Mouse (Mus musculus): ENCODE measurements around the gene St6galnac5. TPM values are rescaled to one million over a fixed set of nuclear protein-coding genes. Genes with fewer than 3 reads are reported as not detected.

St6galnac5 gene
- polyA plus RNA-seq, 1 experiment: not detected

DNA sequence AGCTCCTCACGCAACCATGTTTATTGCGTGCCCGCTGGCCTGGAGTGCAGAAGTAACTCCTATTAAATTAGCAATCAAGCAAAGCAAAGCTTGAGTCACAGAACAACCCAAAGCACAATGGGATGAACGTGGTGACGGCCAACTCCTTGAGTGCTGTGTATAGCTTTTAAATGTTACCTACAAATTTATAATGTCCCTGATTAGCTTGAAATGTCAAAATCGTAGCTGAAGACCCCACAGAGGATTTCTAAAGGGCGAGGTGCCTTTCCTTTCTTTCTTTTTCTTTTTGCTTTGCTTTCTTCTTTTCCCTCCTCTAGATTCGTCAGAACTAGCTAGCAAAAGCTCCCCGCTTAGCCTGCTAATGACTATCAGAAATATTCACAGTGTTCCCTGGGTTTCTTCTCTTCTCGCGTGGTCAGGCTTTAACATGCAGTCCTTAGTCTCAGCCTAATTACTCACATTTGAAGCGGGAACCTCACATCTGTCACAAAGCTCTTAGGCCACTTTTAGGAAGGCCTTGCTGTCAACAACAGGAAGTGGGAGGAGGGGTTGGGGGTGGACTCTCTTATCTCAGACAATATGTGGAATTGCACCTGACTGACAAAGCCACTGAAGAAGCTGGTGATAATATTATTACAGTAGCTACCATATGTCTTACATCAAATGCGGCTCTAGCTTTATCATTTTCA lies 53.6 kb downstream of the St6galnac5 start:
- H3K4me1 ChIP-seq (ENCODE audit: control insufficient read depth, insufficient read depth, low read length): no peaks in the 10 kb centered on the region; the same call in 1 of the 2 replicates
- WGBS: 65% methylated on average over 13 of the region's 13 CpGs
- TF ChIP-seq CTCF (IDR thresholded peaks at IDR 0.05; ENCODE audit: insufficient read depth, low read depth, low read length) (no peak), POLR2A (IDR thresholded peaks at IDR 0.05; ENCODE audit: insufficient read depth, low read depth, low read length) (no peak)
- H3K4me3 ChIP-seq (ENCODE audit: insufficient read depth, low read depth, low read length): no peak overlapping the region
- H3K27ac ChIP-seq (ENCODE audit: insufficient read depth, low read depth, low read length): no peak overlapping the region

DNA sequence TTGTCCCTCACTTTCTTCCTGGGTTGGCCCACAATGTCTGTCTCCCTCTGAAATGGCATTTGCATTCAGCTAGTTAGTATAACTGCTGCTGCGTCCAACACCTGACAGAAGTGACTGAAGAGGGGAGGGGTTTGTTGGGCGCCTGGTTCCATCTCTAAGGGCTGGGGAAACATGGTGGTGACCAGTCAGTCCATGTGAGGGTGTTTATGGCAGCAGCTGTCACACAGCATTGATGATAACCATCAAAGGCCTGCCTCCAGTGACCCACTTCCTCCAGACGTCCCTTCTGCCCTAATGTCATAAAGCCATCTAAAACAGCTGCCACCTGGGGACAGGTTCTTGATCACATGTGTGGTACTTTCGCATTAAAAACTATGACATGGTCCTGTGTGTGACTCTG lies 55.9 kb downstream of the St6galnac5 start:
- TF ChIP-seq CTCF (IDR thresholded peaks at IDR 0.05; ENCODE audit: insufficient read depth, low read depth, low read length): no peak
- no peak for TF ChIP-seq POLR2A (IDR thresholded peaks at IDR 0.05; ENCODE audit: insufficient read depth, low read depth, low read length)

DNA sequence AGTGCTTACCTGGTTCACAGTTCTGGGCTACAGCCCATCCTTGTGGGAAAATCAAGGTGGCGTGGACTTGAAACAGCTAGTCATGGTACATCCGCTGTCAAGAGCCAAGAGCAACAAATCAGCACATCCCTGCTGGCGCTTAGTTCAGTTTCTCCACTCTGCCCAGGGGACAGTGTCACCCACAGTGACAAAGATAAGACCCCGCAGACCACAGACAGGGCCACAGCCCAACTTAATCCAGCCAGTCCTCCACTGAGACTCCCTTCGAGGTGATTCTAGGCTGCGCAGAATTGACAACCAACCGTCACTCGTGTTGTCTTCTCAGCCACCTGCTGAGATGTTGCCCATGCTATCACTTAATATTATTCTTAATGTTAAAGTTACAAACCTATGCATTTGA lies 56.7 kb downstream of the St6galnac5 start:
- Histone ChIP-seq H3K4me1 (ENCODE audit: control insufficient read depth, insufficient read depth, low read length) (no peaks in the 10 kb centered on the region; the same call in 1 of the 2 replicates), H3K27ac (ENCODE audit: insufficient read depth, low read depth, low read length) (no peak overlapping the region), H3K4me3 (ENCODE audit: insufficient read depth, low read depth, low read length) (no peak overlapping the region)
- TF ChIP-seq CTCF (IDR thresholded peaks at IDR 0.05; ENCODE audit: insufficient read depth, low read depth, low read length) (no peak), POLR2A (IDR thresholded peaks at IDR 0.05; ENCODE audit: insufficient read depth, low read depth, low read length) (no peak)
- WGBS: 91% methylated on average over 8 of the region's 8 CpGs

More for the DNA sequence above, 55.9 kb downstream of the St6galnac5 start:
- H3K4me3 ChIP-seq (ENCODE audit: insufficient read depth, low read depth, low read length): no peak overlapping the region
- no peak overlapping the region for H3K27ac ChIP-seq (ENCODE audit: insufficient read depth, low read depth, low read length)
- 89% methylated on average over 4 of the region's 4 CpGs for WGBS
- H3K4me1 ChIP-seq (ENCODE audit: control insufficient read depth, insufficient read depth, low read length): no peaks in the 10 kb centered on the region; the same call in 1 of the 2 replicates

DNA sequence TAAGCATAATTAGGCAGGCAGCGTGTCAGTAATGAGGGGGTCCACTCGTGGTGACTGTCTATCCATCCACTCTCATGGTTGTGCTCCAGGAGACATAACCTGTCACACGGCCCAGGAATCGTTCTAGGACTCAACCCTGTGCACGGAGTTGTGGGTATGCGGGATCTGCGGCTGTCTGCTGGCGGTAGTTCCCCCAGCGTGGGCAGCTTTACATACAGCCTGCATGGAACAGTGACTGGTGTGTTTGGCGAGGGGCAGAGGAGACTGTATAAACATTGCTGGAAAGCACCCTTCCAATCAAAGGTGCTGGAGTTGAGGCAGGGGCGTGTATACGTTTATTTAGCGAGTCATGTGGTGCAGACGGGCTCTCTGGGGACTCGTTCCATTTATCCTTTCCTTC lies 58.5 kb downstream of the St6galnac5 start:
- Histone ChIP-seq H3K4me1 (ENCODE audit: control insufficient read depth, insufficient read depth, low read length) (no peaks in the 10 kb centered on the region; the same call in 1 of the 2 replicates), H3K27ac (ENCODE audit: insufficient read depth, low read depth, low read length) (no peak overlapping the region), H3K4me3 (ENCODE audit: insufficient read depth, low read depth, low read length) (no peak overlapping the region)
- WGBS: 79% methylated on average over 15 of the region's 15 CpGs
- TF ChIP-seq POLR2A (IDR thresholded peaks at IDR 0.05; ENCODE audit: insufficient read depth, low read depth, low read length) (no peak), CTCF (IDR thresholded peaks at IDR 0.05; ENCODE audit: insufficient read depth, low read depth, low read length) (no peak)

DNA sequence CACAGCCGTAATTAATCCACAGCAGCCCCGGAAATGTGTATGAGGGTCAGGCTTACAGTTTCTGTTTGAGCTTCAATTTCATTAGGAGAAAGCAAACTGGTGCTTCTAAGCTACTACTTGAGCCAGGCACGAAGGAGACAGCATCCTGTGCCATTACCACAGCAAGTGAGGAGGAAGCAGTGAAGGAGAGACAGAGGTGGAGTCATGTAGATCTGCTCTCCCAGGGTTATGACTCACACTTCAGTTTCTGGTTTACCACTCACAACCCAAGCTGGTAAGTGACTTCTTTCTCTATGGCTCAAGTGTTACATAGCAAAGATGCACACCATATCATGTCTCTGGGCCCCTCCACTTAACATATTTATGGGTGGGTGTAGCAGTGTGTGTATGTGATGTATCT lies 61.7 kb downstream of the St6galnac5 start:
- TF ChIP-seq POLR2A (IDR thresholded peaks at IDR 0.05; ENCODE audit: insufficient read depth, low read depth, low read length) (no peak), CTCF (IDR thresholded peaks at IDR 0.05; ENCODE audit: insufficient read depth, low read depth, low read length) (no peak)
- Histone ChIP-seq H3K4me1 (ENCODE audit: control insufficient read depth, insufficient read depth, low read length) (no peaks in the 10 kb centered on the region), H3K27ac (ENCODE audit: insufficient read depth, low read depth, low read length) (no peak overlapping the region), H3K4me3 (ENCODE audit: insufficient read depth, low read depth, low read length) (no peak overlapping the region)
- 57% methylated on average over 3 of the region's 3 CpGs for WGBS

- 86% methylated on average over 10 of the region's 10 CpGs for WGBS
- H3K4me3 ChIP-seq (ENCODE audit: insufficient read depth, low read depth, low read length): no peak overlapping the region
- no peak overlapping the region for H3K27ac ChIP-seq (ENCODE audit: insufficient read depth, low read depth, low read length)
- no peak for TF ChIP-seq CTCF (IDR thresholded peaks at IDR 0.05; ENCODE audit: insufficient read depth, low read depth, low read length)
- TF ChIP-seq POLR2A (IDR thresholded peaks at IDR 0.05; ENCODE audit: insufficient read depth, low read depth, low read length): no peak
- no peaks in the 10 kb centered on the region for H3K4me1 ChIP-seq (ENCODE audit: control insufficient read depth, insufficient read depth, low read length)
Observed at GRCm38 (mm10) chr3:152919101-152919500, 62.9 kb downstream of the St6galnac5 start.

- Histone ChIP-seq H3K4me3 (ENCODE audit: insufficient read depth, low read depth, low read length) (no peak overlapping the region), H3K4me1 (ENCODE audit: control insufficient read depth, insufficient read depth, low read length) (no peaks in the 10 kb centered on the region), H3K27ac (ENCODE audit: insufficient read depth, low read depth, low read length) (no peak overlapping the region)
- TF ChIP-seq POLR2A (IDR thresholded peaks at IDR 0.05; ENCODE audit: insufficient read depth, low read depth, low read length) (no peak), CTCF (IDR thresholded peaks at IDR 0.05; ENCODE audit: insufficient read depth, low read depth, low read length) (no peak)
- WGBS: 89% methylated on average over 8 of the region's 8 CpGs
Observed at GRCm38 (mm10) chr3:152917579-152917978, 64.5 kb downstream of the St6galnac5 start.

GRCm38 (mm10) chr3:152914376-152914775 lies 67.7 kb downstream of the St6galnac5 start:
- no peaks in the 10 kb centered on the region for H3K4me1 ChIP-seq (ENCODE audit: control insufficient read depth, insufficient read depth, low read length)
- 88% methylated on average over 6 of the region's 6 CpGs for WGBS
- H3K4me3 ChIP-seq (ENCODE audit: insufficient read depth, low read depth, low read length): no peak overlapping the region
- TF ChIP-seq CTCF (IDR thresholded peaks at IDR 0.05; ENCODE audit: insufficient read depth, low read depth, low read length): no peak
- TF ChIP-seq POLR2A (IDR thresholded peaks at IDR 0.05; ENCODE audit: insufficient read depth, low read depth, low read length): no peak
- no peak overlapping the region for H3K27ac ChIP-seq (ENCODE audit: insufficient read depth, low read depth, low read length)

DNA sequence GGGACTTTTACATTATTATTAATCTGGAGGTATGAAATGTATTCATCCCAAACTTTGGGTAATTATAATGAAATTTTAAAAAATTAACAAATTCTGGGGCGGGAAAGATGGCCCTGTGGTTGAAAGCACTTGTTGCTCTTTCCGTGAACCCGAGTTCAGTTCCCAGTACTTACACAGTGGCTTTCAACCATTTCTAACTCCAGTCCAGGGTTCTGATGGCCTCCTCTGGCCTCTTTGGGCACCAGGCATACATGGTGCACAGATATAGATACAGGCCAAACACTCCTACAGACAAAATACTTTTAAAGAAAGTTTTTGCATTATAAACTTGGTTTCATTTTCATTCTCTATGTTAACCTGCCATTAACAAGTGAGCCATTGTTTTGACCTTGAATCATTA lies 68.4 kb downstream of the St6galnac5 start:
- WGBS: 98% methylated on average over 3 of the region's 3 CpGs
- no peaks in the 10 kb centered on the region for H3K4me1 ChIP-seq (ENCODE audit: control insufficient read depth, insufficient read depth, low read length)
- no peak for TF ChIP-seq POLR2A (IDR thresholded peaks at IDR 0.05; ENCODE audit: insufficient read depth, low read depth, low read length)
- no peak overlapping the region for H3K27ac ChIP-seq (ENCODE audit: insufficient read depth, low read depth, low read length)
- H3K4me3 ChIP-seq (ENCODE audit: insufficient read depth, low read depth, low read length): no peak overlapping the region
